Mouse (Mus musculus) lung, postnatal 0 days (tissue): ENCODE measurements around the gene Wdr35. TPM values are rescaled to one million over a fixed set of nuclear protein-coding genes. Genes with fewer than 3 reads are reported as not detected.
A peak's percentile ranks its signal among the peaks of the same experiment; 100 is the strongest.
"Not testable (repeated sequence)": the region's sequence is repeated elsewhere in the genome, so short reads cannot be mapped to it uniquely, and the experiment has no call there.

ENCODE experiments used
- ATAC-seq: fragments of 200-750 bp; cut with Nextera tagmentation; 2 replicates; pipeline ENCODE4 v1.8.0; 2017; ENCODE audit warnings: moderate library complexity
- DNase-seq: peaks from one replicate; pipeline ENCODE4 v3.0.0-alpha.2; 2016; ENCODE audit warnings: low spot score
- H3K27ac ChIP-seq: fragments of 300-500 bp; sonication (generic); 2 replicates; pipeline ENCODE4 v1.5.1; 2014; ENCODE audit warnings: antibody characterized with exemption, mild to moderate bottlenecking, low read length, mixed read lengths
- H3K27me3 ChIP-seq: fragments of 300-500 bp; sonication (generic); replicated peaks from 2 replicates; pipeline ENCODE4 v1.6.1; 2014; ENCODE audit warnings: low read length, mixed read lengths; ENCODE audit not compliant: insufficient read depth
- H3K36me3 ChIP-seq: fragments of 300-500 bp; sonication (generic); 2 replicates; pipeline ENCODE4 v1.6.1; 2014; ENCODE audit warnings: low read length, mixed read lengths; ENCODE audit not compliant: insufficient read depth
- H3K4me1 ChIP-seq: fragments of 300-500 bp; sonication (generic); 2 replicates; pipeline ENCODE4 v1.6.1; 2014; ENCODE audit warnings: antibody characterized with exemption, low read depth, low read length, mixed read lengths; ENCODE audit not compliant: insufficient read depth
- H3K4me2 ChIP-seq: fragments of 300-500 bp; sonication (generic); replicated peaks from 2 replicates; pipeline ENCODE4 v1.6.1; 2014; ENCODE audit warnings: low read depth, mild to moderate bottlenecking, low read length, moderate library complexity, mixed read lengths
- H3K4me3 ChIP-seq: fragments of 300-500 bp; sonication (generic); 2 replicates; pipeline ENCODE4 v1.5.1; 2014; ENCODE audit warnings: low read depth, low read length
- H3K9ac ChIP-seq: fragments of 300-500 bp; sonication (generic); replicated peaks from 2 replicates; pipeline ENCODE4 v1.6.1; 2014; ENCODE audit warnings: low read depth, mild to moderate bottlenecking
- H3K9me3 ChIP-seq: fragments of 300-500 bp; sonication (generic); 2 replicates; pipeline ENCODE4 v1.6.1; 2016; ENCODE audit warnings: low read length, mixed read lengths
- CTCF ChIP-seq: IDR thresholded peaks from 2 replicates; pipeline ENCODE4 v1.5.1; 2016; ENCODE audit warnings: antibody characterized with exemption, mild to moderate bottlenecking
- EP300 ChIP-seq: IDR thresholded peaks from 2 replicates; pipeline ENCODE4 v1.6.1; 2016; ENCODE audit warnings: antibody characterized with exemption, mild to moderate bottlenecking, control low read depth
- WGBS: fragments of 180-500 bp; shearing (Covaris S2); extraction: QIAGEN DNeasy Blood & Tissue Kit; methylation state at CpG from one replicate; pipeline ENCODE4 v1.1.7; 2014; 5-methylcytosine and 5-hydroxymethylcytosine counted together
- polyA plus RNA-seq: library from polyadenylated mRNA; unstranded; fragments of >200 nt; fragmentation: Nextera tagmentation; extraction: Ambion mirVana; gene quantifications from 2 replicates; pipeline ENCODE4 v1.2.1, GENCODE M21; 2015

Gene Wdr35
- polyA plus RNA-seq, 1 experiment from 2014 or later = 7.6 TPM

DNA sequence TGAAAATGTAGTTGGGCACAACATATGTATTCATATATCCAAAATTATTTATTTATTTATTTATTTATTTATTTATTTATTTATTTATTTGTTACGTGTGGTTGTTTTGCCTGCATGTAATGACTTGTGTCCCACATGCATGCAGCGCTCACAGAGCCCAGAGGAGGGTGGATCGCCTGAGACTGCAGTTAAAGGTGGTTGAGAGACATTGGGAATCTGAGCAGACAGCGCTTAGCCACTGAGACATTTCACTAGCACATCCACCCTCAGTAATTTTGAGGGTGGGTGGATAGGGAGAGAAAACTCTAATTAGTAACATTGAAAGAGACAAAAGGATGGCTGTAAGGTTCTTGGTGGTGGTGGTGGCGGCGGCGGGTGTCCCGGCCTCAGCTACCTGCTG lies 46.7 kb downstream of the Wdr35 start:
- no peak for TF ChIP-seq EP300
- no peak for TF ChIP-seq CTCF
- no peak overlapping the region for H3K9ac ChIP-seq
- H3K4me1 ChIP-seq = no peaks in the 10 kb centered on the region
- ATAC-seq (no peak), DNase-seq (no peak)
- 96% methylated on average over 8 of the region's 8 CpGs for WGBS
- H3K36me3 ChIP-seq = 0 out of 2 replicates have a peak, but pooled peaks cover 6% of the 10 kb centered on the region
- H3K9me3 ChIP-seq = no peaks in the 10 kb centered on the region
- no peaks in the 10 kb centered on the region for H3K27me3 ChIP-seq
- H3K27ac ChIP-seq = no peak overlapping the region
- H3K4me3 ChIP-seq = no peak overlapping the region
- H3K4me2 ChIP-seq = no peak overlapping the region

DNA sequence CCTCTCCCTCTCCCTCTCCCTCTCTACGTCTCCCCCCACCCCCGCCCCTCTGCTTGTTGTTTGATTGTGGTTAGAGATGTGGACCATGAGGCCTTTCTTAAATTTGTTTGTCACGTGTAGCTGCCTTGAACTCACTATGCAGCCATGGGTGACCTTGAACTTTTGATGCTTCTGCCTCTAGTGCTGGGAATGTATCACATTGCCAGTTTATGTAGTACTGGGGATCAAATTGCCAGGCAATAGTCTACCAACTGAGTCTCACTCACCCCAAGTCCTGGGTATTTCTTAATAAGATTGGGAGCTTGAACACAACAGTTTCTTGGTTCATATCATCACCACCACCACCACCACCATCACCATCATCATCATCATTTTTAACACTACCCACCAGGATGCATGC lies 47.3 kb downstream of the Wdr35 start:
- Histone ChIP-seq H3K4me1 (no peaks in the 10 kb centered on the region), H3K9me3 (no peaks in the 10 kb centered on the region), H3K27me3 (no peaks in the 10 kb centered on the region), H3K36me3 (0 out of 2 replicates have a peak, but pooled peaks cover 5% of the 10 kb centered on the region), H3K4me3 (no peak overlapping the region), H3K27ac (no peak overlapping the region), H3K4me2 (no peak overlapping the region), H3K9ac (no peak overlapping the region)
- WGBS = 77% methylated on average over 3 of the region's 3 CpGs
- TF ChIP-seq EP300 = no peak
- TF ChIP-seq CTCF = no peak
- DNase-seq (no peak), ATAC-seq (no peak)

DNA sequence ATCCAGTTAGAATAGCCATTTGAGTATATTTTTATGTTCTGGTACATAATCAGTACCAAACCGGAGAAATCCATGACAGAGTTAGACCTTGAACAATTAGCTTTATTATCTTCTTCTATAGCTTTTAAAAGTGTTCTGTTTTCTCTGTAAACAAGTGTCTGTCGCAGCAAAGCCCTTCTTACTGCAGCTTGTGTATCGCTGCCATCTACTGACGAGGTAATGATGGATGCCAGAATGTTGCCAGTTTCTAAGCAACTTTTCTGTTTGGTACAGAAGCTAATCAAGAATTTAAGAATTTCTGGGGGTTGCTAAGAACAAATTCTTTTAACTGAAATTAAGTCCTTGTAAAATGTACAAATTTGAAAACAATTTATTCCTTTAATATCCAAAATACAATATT lies 49.3 kb downstream of the Wdr35 start:
- H3K9me3 ChIP-seq = no peaks in the 10 kb centered on the region
- H3K27me3 ChIP-seq = no peaks in the 10 kb centered on the region
- H3K27ac ChIP-seq = no peak overlapping the region
- TF ChIP-seq EP300 (no peak), CTCF (peak; percentile 33)
- no peaks in the 10 kb centered on the region for H3K4me1 ChIP-seq
- DNase-seq (no peak), ATAC-seq (no peak)
- no peaks in the 10 kb centered on the region for H3K36me3 ChIP-seq
- no peak overlapping the region for H3K4me3 ChIP-seq
- H3K4me2 ChIP-seq = no peak overlapping the region
- H3K9ac ChIP-seq = no peak overlapping the region
- whole genome bisulfite sequencing = 54% methylated on average over 4 of the region's 4 CpGs

DNA sequence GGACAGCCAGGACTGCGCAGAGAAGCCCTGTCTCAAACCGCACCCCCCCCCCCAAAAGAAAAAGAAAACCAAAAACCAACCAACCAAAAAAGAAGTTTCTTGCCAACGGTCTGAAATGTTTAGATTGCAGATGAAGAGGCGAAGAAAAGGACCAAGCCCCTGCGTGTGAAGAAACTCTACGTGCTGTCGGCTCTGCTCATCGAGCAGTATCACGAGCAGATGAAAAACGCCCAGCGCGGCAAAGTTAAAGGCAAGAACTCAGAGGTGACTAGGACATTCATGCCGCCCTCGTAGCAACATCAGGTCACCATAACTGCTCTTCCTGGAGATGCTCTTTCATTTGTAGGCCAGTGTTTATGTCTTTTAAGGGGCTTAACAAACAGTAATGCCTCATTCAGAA lies 50.4 kb downstream of the Wdr35 start:
- no peak overlapping the region for H3K4me3 ChIP-seq
- no peaks in the 10 kb centered on the region for H3K9me3 ChIP-seq
- H3K4me2 ChIP-seq = no peak overlapping the region
- H3K36me3 ChIP-seq = no peaks in the 10 kb centered on the region
- WGBS = 91% methylated on average over 14 of the region's 14 CpGs
- no peak overlapping the region for H3K27ac ChIP-seq
- ATAC-seq (no peak), DNase-seq (no peak)
- no peak for TF ChIP-seq CTCF
- TF ChIP-seq EP300 = no peak
- H3K27me3 ChIP-seq = no peaks in the 10 kb centered on the region
- H3K4me1 ChIP-seq = no peaks in the 10 kb centered on the region
- no peak overlapping the region for H3K9ac ChIP-seq

DNA sequence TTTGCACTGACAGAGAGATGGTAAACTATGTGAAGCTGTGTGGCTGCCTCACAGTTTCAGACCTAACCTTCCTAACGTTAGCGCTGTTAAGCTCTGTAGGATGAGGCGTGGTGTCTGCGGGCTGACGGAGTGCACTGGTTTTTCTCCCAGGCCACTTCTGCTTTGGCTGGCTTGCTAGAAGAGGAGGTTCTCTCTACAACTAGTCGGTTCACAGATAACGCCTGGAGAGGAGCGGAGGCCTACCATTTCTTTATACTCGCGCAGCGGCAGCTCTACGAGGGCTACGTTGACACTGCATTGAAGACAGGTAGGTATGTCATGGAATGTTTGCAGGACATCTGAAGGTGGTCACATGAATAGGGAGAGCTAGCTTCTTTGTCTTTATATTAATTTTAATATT lies 51.0 kb downstream of the Wdr35 start:
- TF ChIP-seq CTCF = no peak
- TF ChIP-seq EP300 = no peak
- Histone ChIP-seq H3K9ac (no peak overlapping the region), H3K27me3 (no peaks in the 10 kb centered on the region), H3K9me3 (no peaks in the 10 kb centered on the region), H3K4me1 (no peaks in the 10 kb centered on the region), H3K4me3 (no peak overlapping the region), H3K27ac (no peak overlapping the region), H3K36me3 (no peaks in the 10 kb centered on the region), H3K4me2 (no peak overlapping the region)
- ATAC-seq = no peak
- DNase-seq = no peak
- WGBS = 73% methylated on average over 13 of the region's 13 CpGs

DNA sequence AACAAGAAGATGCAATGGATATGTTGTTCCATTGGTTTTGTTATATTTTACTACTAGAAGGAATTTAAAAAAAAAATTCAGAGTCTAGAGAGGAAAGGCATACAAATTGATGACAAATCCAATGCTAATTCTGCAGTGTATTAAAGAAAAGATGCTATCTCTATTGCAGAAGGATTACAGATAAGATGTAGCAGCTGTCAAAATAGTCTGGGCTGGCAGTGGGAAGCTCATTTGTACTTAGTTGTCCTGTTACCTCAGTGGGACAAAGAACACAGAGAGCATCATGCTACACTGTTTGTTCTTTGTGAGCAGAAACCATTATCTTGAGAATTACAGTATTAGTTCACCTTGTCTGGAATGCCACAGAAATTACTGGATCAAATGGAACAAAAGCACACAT lies 53.2 kb downstream of the Wdr35 start:
- no peak overlapping the region for H3K4me2 ChIP-seq
- H3K36me3 ChIP-seq = no peaks in the 10 kb centered on the region

DNA sequence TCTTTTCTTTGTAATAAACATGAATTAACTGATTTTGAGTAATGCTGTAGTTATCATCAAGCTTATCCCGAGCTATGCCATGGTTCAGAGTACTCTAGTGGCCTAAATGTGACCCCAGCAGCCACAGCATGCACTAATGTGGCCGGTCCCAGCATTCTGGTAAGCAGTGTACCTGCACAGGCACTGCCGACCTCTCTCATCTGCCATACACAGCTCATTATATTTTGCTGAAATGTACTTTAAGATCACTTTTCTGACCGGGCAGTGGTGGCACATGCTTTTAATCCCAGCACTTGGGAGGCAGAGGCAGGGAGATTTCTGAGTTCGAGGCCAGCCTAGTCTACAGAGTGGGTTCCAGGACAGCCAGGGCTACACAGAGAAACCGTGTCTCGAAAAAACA lies 55.1 kb downstream of the Wdr35 start:
- H3K36me3 ChIP-seq, H3K9me3 ChIP-seq, H3K4me3 ChIP-seq, H3K4me1 ChIP-seq, DNase-seq, ATAC-seq, H3K27me3 ChIP-seq, H3K9ac ChIP-seq, H3K4me2 ChIP-seq, H3K27ac ChIP-seq: not testable (repeated sequence)
- WGBS = 88% methylated on average over 7 of the region's 7 CpGs

More for the DNA sequence above, 53.2 kb downstream of the Wdr35 start:
- Histone ChIP-seq H3K4me1 (no peaks in the 10 kb centered on the region), H3K9me3 (no peaks in the 10 kb centered on the region), H3K27me3 (no peaks in the 10 kb centered on the region), H3K9ac (no peak overlapping the region), H3K27ac (no peak overlapping the region), H3K4me3 (no peak overlapping the region)
- ATAC-seq (no peak), DNase-seq (no peak)
- TF ChIP-seq EP300 = no peak
- TF ChIP-seq CTCF = no peak
